Mouse (Mus musculus): Measurements from ENCODE around the gene Qars.

DNA sequence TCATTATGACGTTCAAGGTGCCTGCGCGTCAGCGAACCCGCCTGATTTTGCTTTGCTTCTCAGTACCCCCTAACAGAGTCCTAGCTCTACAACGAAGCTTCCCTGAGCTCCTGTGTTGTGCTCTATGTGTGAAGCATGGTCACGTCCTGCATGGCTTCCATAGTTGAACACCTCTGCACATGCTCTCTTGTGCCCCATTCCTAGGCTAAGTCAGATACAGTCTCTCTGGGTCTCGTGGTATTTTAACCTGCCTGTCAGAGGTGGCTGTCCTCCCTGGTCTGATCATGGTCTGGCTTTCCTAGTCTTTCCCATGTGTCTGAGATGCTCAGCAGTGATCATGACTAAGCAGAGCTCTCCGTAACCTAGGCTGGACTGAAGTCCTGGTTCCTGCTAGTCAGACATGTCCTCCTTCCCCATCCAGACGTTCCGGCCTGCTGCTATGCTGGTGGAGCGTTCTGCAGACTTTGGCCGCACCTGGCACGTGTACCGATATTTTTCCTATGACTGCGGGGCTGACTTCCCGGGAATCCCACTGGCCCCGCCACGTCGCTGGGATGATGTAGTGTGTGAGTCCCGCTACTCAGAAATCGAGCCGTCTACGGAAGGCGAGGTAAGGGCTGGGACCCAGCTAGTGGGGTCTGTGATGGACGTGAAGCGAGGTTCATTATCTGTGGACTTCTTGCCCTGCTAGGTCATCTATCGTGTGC lies 26.5 kb upstream of the Qars start:
- TF ChIP-seq CTCF (IDR thresholded peaks at IDR 0.05; ENCODE audit: extremely low read depth, insufficient read depth, insufficient read length, insufficient replicate concordance) (no peak), POLR2A (IDR thresholded peaks at IDR 0.05; ENCODE audit: low read depth, low read length) (no peak)

Measured in spleen, adult 2 months (tissue).